Mouse (Mus musculus): Measurements from ENCODE around the gene Sspo.
"Not testable (repeated sequence)": the region's sequence is repeated elsewhere in the genome, so short reads cannot be mapped to it uniquely, and the experiment has no call there.

Sspo gene

DNA sequence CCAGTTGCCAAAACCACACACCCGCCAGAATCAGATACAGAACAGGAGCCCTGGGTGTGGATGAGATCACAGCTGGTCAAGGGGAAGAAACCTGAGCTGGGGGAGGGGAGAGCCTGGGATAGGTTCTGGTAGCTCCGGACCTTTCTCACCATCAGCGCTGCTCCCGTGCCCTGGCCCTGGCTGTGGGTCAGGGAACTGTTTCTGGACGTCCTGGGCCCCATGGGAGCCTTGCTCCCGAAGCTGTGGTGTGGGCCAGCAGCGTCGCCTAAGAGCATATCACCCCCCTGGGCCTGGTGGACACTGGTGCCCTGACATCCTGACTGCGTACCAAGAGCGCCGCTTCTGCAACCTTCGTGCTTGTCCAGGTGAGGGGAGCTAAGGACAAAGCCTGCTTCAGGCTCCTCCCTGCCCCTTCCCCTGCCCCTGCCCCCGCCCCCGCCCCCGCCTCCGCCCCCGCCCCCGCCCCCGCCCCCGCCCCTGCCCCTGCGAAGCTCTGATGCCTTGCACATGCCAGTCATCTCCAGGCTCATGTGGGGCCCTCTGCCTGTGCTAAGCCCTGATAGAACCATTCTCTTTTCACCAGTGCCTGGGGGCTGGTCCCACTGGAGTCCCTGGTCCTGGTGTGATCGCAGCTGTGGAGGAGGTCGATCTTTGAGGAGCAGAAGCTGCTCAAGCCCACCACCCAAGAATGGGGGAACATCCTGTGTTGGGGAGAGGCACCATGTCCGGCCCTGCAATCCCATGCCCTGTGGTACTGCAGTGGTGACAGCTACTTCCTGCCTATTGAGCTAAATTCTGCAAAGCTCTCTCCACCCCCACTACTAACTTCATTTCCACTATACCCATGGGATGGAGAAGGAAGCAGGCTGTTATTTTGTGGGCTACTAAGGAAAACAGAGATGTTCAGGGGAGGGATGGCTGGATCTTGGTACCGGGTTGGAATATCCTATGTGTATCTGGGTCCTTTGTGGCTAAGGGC lies 40.0 kb downstream of the Sspo start:
- no peak for DNase-seq (ENCODE audit: low spot score in 2 of 2)

DNA sequence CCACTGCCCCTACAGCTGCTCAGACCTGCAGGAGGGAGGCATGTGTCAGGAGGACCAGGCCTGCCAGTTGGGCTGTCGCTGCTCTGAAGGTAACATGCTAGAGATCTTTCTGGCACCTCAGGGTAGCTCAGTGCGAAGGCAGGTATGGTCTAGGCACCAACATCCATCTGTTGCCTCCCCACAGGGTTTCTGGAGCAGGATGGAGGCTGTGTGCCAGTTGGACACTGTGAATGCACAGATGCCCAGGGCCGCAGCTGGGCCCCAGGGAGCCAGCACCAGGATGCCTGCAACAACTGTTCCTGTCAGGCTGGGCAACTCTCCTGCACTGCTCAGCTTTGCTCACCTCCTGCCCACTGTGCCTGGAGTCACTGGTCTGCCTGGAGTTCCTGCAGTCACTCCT lies 41.7 kb downstream of the Sspo start:
- no peak for DNase-seq (ENCODE audit: low spot score in 2 of 2)

GRCm38 (mm10) chr6:48491361-48491760 lies 43.3 kb downstream of the Sspo start:
- DNase-seq (ENCODE audit: low spot score in 2 of 2), result no peak

DNA sequence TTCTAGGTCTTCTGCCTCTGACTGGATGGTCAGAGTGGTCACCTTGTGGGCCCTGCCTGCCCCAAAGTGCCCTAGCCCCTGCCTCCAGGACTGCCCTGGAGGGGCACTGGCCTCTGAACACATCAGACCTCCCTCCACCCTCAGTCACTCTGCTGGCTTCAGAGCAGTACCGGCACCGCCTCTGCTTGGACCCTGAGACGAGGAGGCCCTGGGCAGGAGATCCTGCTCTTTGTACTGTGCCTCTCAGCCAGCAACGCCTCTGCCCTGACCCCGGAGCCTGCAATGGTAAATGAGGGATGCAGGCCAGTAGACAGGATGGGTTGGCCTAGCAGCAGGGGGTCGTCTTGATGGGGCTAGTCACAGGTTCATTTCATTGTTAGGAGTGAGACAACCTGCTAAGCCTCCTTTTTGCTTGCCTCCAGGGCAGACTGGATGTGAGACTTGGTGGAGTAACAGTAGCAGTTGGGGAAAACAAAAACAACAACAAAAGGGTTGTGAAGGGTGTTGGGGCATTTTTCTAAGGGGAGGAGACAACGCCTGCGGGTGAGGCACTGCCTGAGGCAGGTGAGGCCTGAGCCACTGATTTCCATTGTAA lies 45.2 kb downstream of the Sspo start:
- DNase-seq (ENCODE audit: low spot score in 2 of 2), result no peak

DNA sequence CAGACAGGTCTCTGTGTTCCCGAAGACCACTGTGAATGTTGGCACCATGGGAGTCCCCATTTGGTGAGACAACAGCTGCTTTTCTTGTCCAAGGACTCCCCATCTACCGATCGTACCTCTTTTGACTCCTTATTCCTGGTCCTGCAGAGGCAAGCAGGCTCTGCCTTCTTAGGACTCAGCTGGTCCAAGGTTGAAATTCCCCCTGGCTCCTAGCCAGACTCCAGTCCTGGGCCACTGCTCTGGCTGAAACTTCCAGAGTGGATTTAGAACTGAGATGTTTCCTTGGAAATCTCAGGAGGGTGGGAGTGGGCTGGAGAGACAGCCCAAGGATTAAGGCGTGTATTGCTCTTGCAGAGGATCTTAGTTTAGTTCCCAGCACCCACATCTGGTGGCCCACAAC lies 49.5 kb downstream of the Sspo start:
- no peak for DNase-seq (ENCODE audit: low spot score in 2 of 2)

GRCm38 (mm10) chr6:48503847-48504240 lies 55.8 kb downstream of the Sspo start:
- DNase-seq (ENCODE audit: low spot score in 2 of 2), result no peak

GRCm38 (mm10) chr6:48504241-48504854 lies 56.3 kb downstream of the Sspo start:
- DNase-seq (ENCODE audit: low spot score in 2 of 2), result peak; percentile 61 to 77

GRCm38 (mm10) chr6:48508087-48508486 lies 60.1 kb downstream of the Sspo start:
- DNase-seq (ENCODE audit: low spot score in 2 of 2), result no peak

- no peak for DNase-seq (ENCODE audit: low spot score in 2 of 2)
Observed at GRCm38 (mm10) chr6:48510426-48510825, 62.4 kb downstream of the Sspo start.

DNA sequence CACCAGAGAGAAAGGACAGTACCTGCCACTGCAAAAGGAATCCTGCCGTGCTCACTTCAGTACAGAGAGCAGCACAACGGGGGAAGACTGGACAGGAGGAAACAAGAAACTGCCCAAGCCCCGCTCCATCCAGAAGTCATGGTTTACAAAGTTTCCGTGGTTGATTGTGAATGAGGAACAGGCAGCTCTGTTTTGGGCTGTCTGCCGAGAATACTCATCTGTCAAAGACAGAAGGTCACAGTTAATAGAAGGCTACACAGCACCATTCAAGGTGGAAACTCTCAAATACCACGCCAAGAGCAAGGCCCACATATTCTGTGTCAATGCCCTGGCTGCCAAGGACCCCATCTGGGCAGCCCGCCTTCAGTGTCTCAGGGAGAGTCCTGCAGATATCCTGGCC lies 63.8 kb downstream of the Sspo start:
- DNase-seq (ENCODE audit: low spot score in 2 of 2), result no peak

- not testable (repeated sequence) for DNase-seq (ENCODE audit: low spot score in 2 of 2)
Observed at GRCm38 (mm10) chr6:48524882-48525281, 76.9 kb downstream of the Sspo start.

GRCm38 (mm10) chr6:48527901-48528300 lies 79.9 kb downstream of the Sspo start:
- DNase-seq (ENCODE audit: low spot score in 2 of 2), result no peak

DNA sequence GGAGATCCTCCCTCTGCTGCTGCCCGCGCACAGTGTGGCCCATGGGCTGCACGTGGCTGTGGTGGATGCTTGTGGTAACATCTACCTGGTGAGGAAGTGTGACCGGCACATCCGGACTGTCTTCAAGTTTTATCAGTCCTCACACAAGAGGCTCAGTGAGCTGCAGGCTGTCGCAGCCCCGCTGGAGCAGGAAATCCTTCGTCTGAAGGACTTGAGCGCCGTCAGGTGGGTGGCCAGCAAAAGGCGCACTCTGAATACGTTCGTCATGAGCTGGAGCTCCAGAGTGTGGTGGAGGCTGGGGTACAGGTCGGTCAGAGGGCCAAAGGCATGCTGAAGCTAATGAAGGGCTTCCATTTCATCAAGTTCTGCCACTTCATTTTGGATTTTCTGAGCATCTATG lies 81.2 kb downstream of the Sspo start:
- no peak for DNase-seq (ENCODE audit: low spot score in 2 of 2)

GRCm38 (mm10) chr6:48529871-48530440 lies 81.9 kb downstream of the Sspo start:
- no peak for DNase-seq (ENCODE audit: low spot score in 2 of 2)

- DNase-seq (ENCODE audit: low spot score in 2 of 2), result no peak
Observed at GRCm38 (mm10) chr6:48530862-48531261, 82.8 kb downstream of the Sspo start.

GRCm38 (mm10) chr6:48533475-48533874 lies 85.4 kb downstream of the Sspo start:
- DNase-seq (ENCODE audit: low spot score in 2 of 2), result no peak

DNA sequence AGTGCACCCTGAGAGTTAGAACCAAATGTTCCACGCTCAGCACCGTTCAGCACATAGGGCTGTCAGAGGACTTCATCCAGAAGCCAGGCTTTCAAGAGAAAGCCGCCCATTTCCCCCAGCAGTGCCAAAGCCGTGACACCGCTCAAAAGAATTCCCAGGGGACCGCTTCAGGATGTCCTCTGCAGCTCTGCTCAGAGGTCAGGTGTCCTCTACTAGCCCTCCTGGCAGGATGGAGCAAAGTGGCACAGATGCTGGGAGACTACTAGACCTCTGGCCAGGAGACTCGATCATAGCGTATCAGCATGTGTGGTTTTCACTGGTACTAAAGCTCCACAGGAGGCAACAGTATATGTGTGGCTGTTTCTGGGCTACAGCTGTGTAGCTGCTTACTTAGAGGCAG lies 86.9 kb downstream of the Sspo start:
- no peak for DNase-seq (ENCODE audit: low spot score in 2 of 2)

DNA sequence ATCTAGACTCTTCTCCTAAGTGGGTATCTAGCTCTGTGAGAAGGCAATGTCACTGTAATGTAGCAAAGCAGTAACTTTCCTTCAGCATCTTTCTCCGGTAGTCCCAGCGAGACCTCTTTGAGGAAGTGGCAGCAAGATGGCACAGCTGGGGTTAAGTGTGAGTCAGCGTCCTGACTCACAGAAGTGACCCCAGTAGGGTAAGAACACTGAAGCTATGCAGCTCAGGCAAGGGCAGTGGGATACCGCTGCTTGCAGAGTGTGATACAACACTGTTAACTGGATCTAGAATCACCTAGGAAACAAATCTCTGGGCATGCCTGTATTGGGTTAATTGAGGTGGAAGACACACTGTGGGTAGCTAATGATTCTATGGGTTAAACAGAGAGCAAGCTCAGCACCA lies 88.1 kb downstream of the Sspo start:
- no peak for DNase-seq (ENCODE audit: low spot score in 2 of 2)

DNA sequence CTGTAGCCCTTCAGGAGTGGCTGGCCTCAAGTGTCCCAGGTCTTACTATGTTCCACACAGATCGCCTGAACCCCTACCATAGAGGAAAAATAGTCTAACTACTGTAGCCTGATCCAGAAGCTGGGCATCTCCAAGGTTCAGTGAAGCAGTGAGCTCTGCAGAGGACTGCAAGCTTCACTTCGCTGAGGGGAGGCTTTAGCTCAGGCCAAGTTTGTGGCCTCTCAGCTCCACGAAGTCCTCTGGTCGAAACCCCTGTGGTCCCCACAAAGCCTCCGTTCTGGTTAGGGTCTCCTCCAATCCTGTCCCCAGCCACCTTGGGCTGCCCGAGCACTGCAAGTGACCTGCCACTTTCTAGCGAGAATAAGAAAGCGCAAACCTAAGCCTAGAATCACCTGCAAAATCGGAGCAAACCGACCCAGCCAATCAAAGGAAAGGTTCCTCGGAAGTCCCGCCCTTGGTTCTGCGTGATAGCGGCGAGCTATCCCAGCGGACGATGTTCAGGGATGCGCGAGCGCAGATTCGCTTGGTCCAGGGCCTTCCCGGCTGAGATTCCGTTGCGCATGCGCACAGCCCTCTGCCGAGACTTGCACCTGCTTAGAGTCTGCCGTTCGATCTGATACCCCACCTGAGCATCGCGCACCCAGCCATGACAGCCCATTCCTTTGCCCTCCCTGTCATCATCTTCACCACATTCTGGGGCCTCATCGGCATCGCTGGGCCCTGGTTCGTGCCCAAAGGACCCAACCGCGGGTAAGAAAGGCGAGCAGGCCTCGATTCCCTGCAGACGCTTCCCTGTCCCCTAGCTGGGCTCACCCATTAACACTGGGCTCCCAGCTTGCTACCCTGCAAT lies 89.3 kb downstream of the Sspo start, which contains the start of gene Atp6v0e2:
Atp6v0e2 (plus strand) TSS at position 511 of the 850 bp plus-strand sequence.
- peak; percentile 79 to 88 for DNase-seq (ENCODE audit: low spot score in 2 of 2)

- peak; percentile 52 to 75 for DNase-seq (ENCODE audit: low spot score in 2 of 2)
Observed at GRCm38 (mm10) chr6:48538841-48539737, 91.1 kb downstream of the Sspo start.
